Mouse (Mus musculus) kidney, adult 9 months (tissue): ENCODE data around the gene Gm6401.
"Not testable (repeated sequence)": the region's sequence is repeated elsewhere in the genome, so short reads cannot be mapped to it uniquely, and the experiment has no call there.

Experiments
- DNase-seq: peaks from one replicate; pipeline ENCODE4 v3.0.0; 2022

Gm6401 gene

GRCm38 (mm10) chr14:41967827-41968226, at the start of gene Gm6401:
Gene Gm6401, minus strand, starts transcription at chr14:41967927.
- not testable (repeated sequence) for DNase-seq

- DNase-seq = not testable (repeated sequence)
These were observed 15.5 kb upstream of the Gm6401 start, which contains the start of gene Gm3543 for GRCm38 (mm10) chr14:41983225-41983624. Gene Gm3543, minus strand, starts transcription at chr14:41983325.

- not testable (repeated sequence) for DNase-seq
These were observed 869 bp upstream of the Gm6401 start for GRCm38 (mm10) chr14:41968596-41968995.

- DNase-seq = not testable (repeated sequence)
These were observed 3.6 kb downstream of the Gm6401 start for GRCm38 (mm10) chr14:41964095-41964494.

- not testable (repeated sequence) for DNase-seq
These were observed 24.0 kb downstream of the Gm6401 start, which contains the start of gene 1700024B05Rik for GRCm38 (mm10) chr14:41943695-41944094. Gene 1700024B05Rik, plus strand, starts transcription at chr14:41943995.

- DNase-seq = not testable (repeated sequence)
These were observed 43.1 kb downstream of the Gm6401 start, which contains the start of gene 1700049E17Rik1 for GRCm38 (mm10) chr14:41924649-41925048. Gene 1700049E17Rik1, plus strand, starts transcription at chr14:41924949.
